Mouse (Mus musculus) ES-Bruce4 (cell line): ENCODE measurements around the gene Hrh3. TPM values are rescaled to one million over a fixed set of nuclear protein-coding genes. Genes with fewer than 3 reads are reported as not detected.

ENCODE experiments used
- H3K27ac ChIP-seq: 2 replicates; pipeline ENCODE4 v1.5.1; 2012; ENCODE audit warnings: low read length, inconsistent platforms; ENCODE audit not compliant: insufficient read depth
- H3K27me3 ChIP-seq: 2 replicates; pipeline ENCODE4 v1.6.1; 2012; ENCODE audit warnings: mild to moderate bottlenecking, low read length, inconsistent platforms; ENCODE audit not compliant: control insufficient read depth, poor library complexity, insufficient read depth, severe bottlenecking
- H3K36me3 ChIP-seq: 2 replicates; pipeline ENCODE4 v1.6.1; 2012; ENCODE audit warnings: inconsistent platforms, mild to moderate bottlenecking, low read length, moderate library complexity; ENCODE audit not compliant: control insufficient read depth, poor library complexity, insufficient read depth, severe bottlenecking
- H3K4me1 ChIP-seq: one replicate; pipeline ENCODE4 v1.8.1; 2011; ENCODE audit warnings: low read length; ENCODE audit not compliant: control insufficient read depth, insufficient read depth
- H3K4me3 ChIP-seq: 2 replicates; pipeline ENCODE4 v1.5.1; 2011; ENCODE audit warnings: low read depth, mild to moderate bottlenecking, low read length
- H3K9ac ChIP-seq: 2 replicates; pipeline ENCODE4 v1.6.1; 2012; ENCODE audit warnings: low read depth, mild to moderate bottlenecking, inconsistent platforms; ENCODE audit not compliant: poor library complexity, severe bottlenecking
- H3K9me3 ChIP-seq: replicated peaks from 2 replicates; pipeline ENCODE4 v1.6.1; 2012; ENCODE audit warnings: mild to moderate bottlenecking, low read length, inconsistent platforms; ENCODE audit not compliant: control insufficient read depth, poor library complexity, insufficient read depth, severe bottlenecking
- CTCF ChIP-seq: IDR thresholded peaks from one replicate; pipeline ENCODE4 v1.8.1; 2011; ENCODE audit warnings: low read depth, low read length
- EP300 ChIP-seq: IDR thresholded peaks from 2 replicates; pipeline ENCODE4 v1.6.1; 2011; ENCODE audit warnings: low read depth, low read length; ENCODE audit not compliant: insufficient read depth
- POLR2A ChIP-seq: IDR thresholded peaks from one replicate; pipeline ENCODE4 v1.8.1; 2011; ENCODE audit warnings: low read length; ENCODE audit not compliant: insufficient read depth
- polyA plus RNA-seq: library from polyadenylated mRNA; stranded (reverse); fragments of >200 nt; gene quantifications from 2 replicates; pipeline ENCODE4 v1.2.4, GENCODE M21; 2011; ENCODE audit warnings: low read depth; ENCODE audit not compliant: missing spikeins, insufficient read depth, insufficient read length

Hrh3 gene
- polyA plus RNA-seq, 1 experiment: not detected

DNA sequence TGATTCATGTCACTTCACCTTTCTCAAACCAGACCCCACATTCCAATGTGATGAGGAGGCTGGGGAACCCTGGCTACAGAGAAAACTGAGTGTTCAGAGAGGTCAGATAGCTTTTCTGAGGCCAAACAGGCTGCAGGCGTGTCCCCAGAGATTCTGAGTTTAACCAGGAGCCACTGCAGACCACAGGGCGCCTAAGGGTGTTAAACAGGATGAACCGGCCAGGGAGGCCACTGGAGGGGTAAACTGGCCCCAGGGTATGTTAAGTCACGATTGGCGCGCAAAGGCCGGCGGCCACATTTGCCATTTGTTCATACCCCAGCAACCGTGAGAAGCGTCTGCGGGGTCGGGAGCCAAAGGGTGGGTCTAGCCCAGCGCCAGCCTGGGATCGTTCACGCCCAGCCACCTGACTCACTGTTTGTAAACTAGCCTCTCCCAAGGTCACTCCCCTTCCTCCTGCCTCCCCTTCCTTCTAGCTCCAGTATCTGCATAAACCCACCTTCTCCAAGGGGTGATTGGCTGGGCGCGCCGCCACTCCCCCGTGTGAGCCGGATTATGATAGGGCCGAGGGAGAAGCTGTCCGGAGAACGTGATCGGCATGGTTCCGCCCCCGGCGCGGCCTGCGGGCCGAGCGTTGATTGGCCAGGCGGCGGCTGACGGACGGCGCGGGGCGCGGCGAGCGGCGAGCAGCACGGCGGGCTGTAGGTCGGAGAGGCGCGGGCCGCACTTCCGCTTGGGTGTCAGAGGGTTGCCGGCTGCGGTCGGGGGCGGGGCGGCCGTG, 14.6 kb upstream of the Hrh3 start, which contains the start of gene Osbpl2:
Gene Osbpl2 (plus strand): TSS at position 646 of the 778 bp plus-strand sequence.
- Histone ChIP-seq H3K4me1 (peaks cover 8% of the 10 kb centered on the region), H3K36me3 (no peaks in the 10 kb centered on the region), H3K27ac (0 out of 2 replicates have a peak within 1 kb of the TSS, but pooled peaks have one; percentile 7), H3K4me3 (peak within 1 kb of the TSS; percentile 71), H3K9me3 (no peaks in the 10 kb centered on the region), H3K9ac (peak within 1 kb of the TSS; percentile 74), H3K27me3 (no peaks in the 10 kb centered on the region)
- TF ChIP-seq POLR2A (no peak), EP300 (no peak), CTCF (no peak)

DNA sequence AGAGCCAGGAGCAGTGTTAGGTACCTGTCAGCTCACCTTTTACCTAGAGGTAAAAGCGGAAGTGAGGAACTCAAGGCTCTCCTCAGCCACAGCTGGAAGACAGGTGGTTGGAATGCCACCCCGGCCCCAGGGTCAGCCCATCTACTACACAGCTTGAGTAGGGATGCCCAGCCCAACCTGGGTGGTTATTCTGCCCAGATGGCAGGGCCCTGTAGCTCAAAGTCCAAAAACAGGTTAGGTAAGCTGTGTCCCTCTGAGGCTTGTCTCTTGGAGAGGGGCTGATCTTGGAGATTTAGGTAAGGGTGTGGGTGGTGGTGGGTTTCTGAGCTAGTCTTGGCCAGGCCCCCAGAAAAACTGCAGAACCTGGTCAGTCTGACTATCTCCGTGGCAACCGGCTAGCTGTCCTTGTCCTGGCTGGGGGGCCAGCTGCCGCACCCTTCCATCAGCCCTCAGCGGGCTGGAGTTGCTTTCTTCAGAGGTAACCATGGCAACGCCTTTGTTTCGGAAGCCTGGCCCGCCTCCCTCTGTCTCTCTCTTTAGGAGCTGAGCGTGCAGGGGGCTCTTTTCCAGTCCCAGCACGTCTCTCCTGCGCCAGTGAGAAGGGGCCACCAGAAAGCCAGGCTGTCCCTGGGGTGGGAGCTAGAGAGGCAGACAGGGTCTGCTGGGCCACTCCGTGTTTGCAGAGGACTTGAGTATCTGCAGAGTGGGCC, 13.4 kb upstream of the Hrh3 start:
- peaks cover 8% of the 10 kb centered on the region for H3K4me1 ChIP-seq
- TF ChIP-seq POLR2A: no peak
- H3K27ac ChIP-seq: no peak overlapping the region
- H3K36me3 ChIP-seq: no peaks in the 10 kb centered on the region
- no peaks in the 10 kb centered on the region for H3K9me3 ChIP-seq
- H3K9ac ChIP-seq: no peak overlapping the region
- H3K4me3 ChIP-seq: no peak overlapping the region
- no peaks in the 10 kb centered on the region for H3K27me3 ChIP-seq

DNA sequence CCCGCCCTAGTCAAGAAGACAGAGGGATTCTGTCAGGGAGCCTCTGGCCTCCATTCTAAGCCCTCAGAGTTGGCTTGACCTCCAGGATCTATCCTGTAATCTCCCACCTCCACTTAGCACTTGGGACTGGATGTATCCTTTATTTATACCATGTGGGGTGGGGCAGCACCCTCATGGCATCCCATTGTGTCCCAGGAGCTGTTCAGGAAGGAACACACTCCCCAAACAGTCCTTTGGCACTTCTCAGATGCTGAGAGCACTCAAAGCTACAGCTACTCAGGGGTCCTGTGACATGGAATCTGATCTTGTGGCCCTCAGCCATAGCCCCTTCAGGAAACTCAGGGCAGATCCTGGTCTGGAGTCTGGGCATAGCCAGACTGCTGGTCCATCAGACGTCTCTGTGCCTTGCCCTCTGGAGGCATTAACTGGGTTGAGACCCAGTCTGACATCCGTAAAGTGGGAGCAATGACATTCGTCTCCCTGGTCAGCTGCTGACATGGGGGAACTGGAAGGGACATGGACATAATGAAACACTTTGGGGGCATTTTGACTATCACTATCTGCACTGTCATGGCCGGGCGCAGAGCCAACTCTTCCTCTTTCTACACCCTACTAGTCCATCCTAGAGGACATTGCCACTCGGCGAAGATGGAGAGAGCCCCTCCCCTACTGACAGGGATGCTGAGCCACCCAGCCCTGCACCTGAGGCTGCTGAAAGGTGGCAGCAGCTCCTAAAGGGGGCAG, 12.6 kb upstream of the Hrh3 start:
- no peak for TF ChIP-seq CTCF
- no peak for TF ChIP-seq POLR2A
- TF ChIP-seq EP300: no peak
- Histone ChIP-seq H3K27ac (no peak overlapping the region), H3K9me3 (no peaks in the 10 kb centered on the region), H3K9ac (no peak overlapping the region), H3K36me3 (no peaks in the 10 kb centered on the region), H3K4me1 (peaks cover 8% of the 10 kb centered on the region), H3K27me3 (no peaks in the 10 kb centered on the region), H3K4me3 (no peak overlapping the region)

DNA sequence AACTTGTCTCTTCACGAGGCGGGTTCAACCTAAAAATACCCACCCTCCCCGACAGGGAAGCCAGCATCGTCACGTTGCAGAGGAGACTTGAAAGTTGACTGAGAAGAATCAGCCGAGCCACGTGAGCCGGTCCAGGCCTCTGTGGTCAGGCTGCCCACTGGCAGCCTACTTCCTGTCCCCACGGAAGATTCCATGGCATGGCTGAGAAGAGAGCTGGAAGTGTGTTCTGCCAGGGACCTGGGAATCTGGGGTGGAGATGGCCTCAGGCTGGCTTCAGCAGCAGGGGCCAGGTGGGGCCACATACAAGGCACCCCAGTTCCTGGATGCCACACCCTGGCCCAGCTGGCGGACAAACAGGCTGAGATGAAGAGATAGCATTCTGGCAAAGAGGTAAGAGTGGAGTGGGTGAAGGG, 11.8 kb upstream of the Hrh3 start:
- Histone ChIP-seq H3K9ac (no peak overlapping the region), H3K4me1 (peaks cover 8% of the 10 kb centered on the region), H3K9me3 (no peaks in the 10 kb centered on the region), H3K36me3 (no peaks in the 10 kb centered on the region), H3K4me3 (no peak overlapping the region), H3K27ac (no peak overlapping the region), H3K27me3 (no peaks in the 10 kb centered on the region)
- TF ChIP-seq POLR2A: no peak
- no peak for TF ChIP-seq EP300
- no peak for TF ChIP-seq CTCF

DNA sequence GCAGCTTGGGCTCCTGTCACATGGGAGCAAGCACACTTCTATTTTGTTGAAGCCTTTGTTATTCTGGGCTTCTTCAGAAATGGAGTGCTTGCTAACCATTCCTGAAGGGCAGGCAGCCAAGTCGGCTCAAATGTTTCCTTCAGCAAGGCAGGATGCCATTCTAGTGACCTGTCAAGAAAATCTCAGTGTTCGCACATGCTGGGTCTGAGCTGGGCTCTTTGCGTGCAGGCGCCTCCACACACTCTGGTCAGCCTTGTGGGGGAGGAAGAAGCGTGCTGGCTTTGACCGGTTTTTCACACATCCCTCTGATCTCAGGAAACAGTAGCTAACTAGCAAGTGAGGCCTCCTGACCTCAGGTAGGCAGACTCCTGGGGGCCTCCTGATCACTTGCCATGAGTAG, 11.0 kb upstream of the Hrh3 start:
- Histone ChIP-seq H3K9ac (no peak overlapping the region), H3K27ac (no peak overlapping the region), H3K9me3 (no peaks in the 10 kb centered on the region), H3K4me3 (no peak overlapping the region), H3K36me3 (no peaks in the 10 kb centered on the region), H3K27me3 (no peaks in the 10 kb centered on the region), H3K4me1 (peaks cover 8% of the 10 kb centered on the region)
- TF ChIP-seq CTCF (no peak), POLR2A (no peak), EP300 (no peak)
